Mouse (Mus musculus): ENCODE data around the gene Igfbp5. TPM values are rescaled to one million over a fixed set of nuclear protein-coding genes. Genes with fewer than 3 reads are reported as not detected.
A peak's percentile ranks its signal among the peaks of the same experiment; 100 is the strongest.

Igfbp5 gene
- total RNA-seq, 2 experiments from 2014 or later = 42.7 to 51.6 TPM

GRCm38 (mm10) chr1:72832715-72833153 is 42.0 kb downstream of the Igfbp5 start:
- Histone ChIP-seq H3K27ac (no peak overlapping the region), H3K4me3 (no peak overlapping the region)
- DNase-seq (ENCODE audit: extremely low spot score in 1 of 2, low spot score in 2 of 2) = no peak
- intact Hi-C loops (cut with DNase I) = no loop called here
- no peak for TF ChIP-seq CTCF (IDR thresholded peaks at IDR 0.05)

- intact Hi-C loops (cut with DNase I) = no loop called here
These were observed 44.2 kb downstream of the Igfbp5 start for GRCm38 (mm10) chr1:72830485-72830884.

DNA sequence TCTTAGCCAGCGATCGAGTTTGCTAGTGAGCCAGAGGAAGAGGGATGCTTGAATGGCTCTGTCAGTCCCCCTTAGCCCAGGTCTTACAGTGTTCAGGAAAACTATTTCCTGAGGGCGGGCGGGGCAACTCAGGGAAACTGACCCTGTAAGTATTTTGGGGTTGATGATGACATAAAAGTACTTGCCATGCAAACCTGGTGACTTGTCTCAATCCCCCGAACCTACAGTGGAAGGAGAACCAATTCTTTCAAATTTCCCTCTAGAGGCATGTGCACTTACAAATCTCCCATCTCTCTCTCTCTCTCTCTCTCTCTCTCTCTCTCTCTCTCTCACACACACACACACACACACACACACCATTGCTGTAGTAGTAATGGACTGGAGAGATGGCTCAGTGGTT is 45.8 kb downstream of the Igfbp5 start:
- intact Hi-C loops (cut with DNase I) = loop anchor here (5.0 to 10.0 kb wide), 2 partner anchors 87 to 114 kb away; partner anchors contain the start of gene Rpl37a
- TF ChIP-seq CTCF (IDR thresholded peaks at IDR 0.05) = no peak

More at GRCm38 (mm10) chr1:72830485-72830884, 44.2 kb downstream of the Igfbp5 start:
- no peak overlapping the region for H3K4me3 ChIP-seq
- no peak overlapping the region for H3K27ac ChIP-seq
- no peak for TF ChIP-seq CTCF (IDR thresholded peaks at IDR 0.05)
- no peak for DNase-seq (ENCODE audit: extremely low spot score in 1 of 2, low spot score in 2 of 2)

GRCm38 (mm10) chr1:72827411-72828315 is 47.0 kb downstream of the Igfbp5 start:
- no peak overlapping the region for H3K27ac ChIP-seq
- no peak overlapping the region for H3K4me3 ChIP-seq
- intact Hi-C loops (cut with DNase I) = loop anchor here (5.0 to 10.0 kb wide), 2 partner anchors 85 to 113 kb away; partner anchors contain the start of gene Rpl37a
- no peak for TF ChIP-seq CTCF (IDR thresholded peaks at IDR 0.05)
- no peak for DNase-seq (ENCODE audit: extremely low spot score in 1 of 2, low spot score in 2 of 2)

More for the DNA sequence above, 45.8 kb downstream of the Igfbp5 start:
- Histone ChIP-seq H3K4me3 (no peak overlapping the region), H3K27ac (no peak overlapping the region)
- no peak for DNase-seq (ENCODE audit: extremely low spot score in 1 of 2, low spot score in 2 of 2)

DNA sequence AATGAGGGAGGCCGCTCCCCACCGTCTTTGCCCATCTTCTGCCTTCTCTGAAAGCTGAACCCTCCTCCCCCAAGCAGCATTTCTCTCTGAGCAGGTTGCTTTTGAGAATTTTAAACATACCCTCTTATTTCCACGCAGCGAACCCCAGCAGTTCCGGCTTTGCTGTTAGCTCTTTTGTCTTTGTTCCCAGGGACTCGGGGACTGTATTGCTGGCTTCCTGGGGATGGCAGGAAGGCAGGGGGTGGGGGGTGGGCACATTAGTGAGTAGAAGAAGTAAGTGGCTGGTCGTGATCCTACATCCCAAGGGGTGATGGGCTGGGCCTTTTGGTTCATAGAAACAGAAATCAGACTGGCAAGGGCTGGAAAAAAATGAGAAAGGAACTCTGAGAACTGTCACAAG is 47.8 kb downstream of the Igfbp5 start:
- Histone ChIP-seq H3K4me3 (no peak overlapping the region), H3K27ac (no peak overlapping the region)
- intact Hi-C loops (cut with DNase I) = loop anchor here (5.0 to 10.0 kb wide), 2 partner anchors 85 to 112 kb away; partner anchors contain the start of gene Rpl37a
- TF ChIP-seq CTCF (IDR thresholded peaks at IDR 0.05) = no peak
- no peak for DNase-seq (ENCODE audit: extremely low spot score in 1 of 2, low spot score in 2 of 2)

- Histone ChIP-seq H3K4me3 (no peak overlapping the region), H3K27ac (no peak overlapping the region)
- intact Hi-C loops (cut with DNase I) = loop anchor here (5.0 to 10.0 kb wide), 2 partner anchors 84 to 112 kb away; partner anchors contain the start of gene Rpl37a
- TF ChIP-seq CTCF (IDR thresholded peaks at IDR 0.05) = no peak
- DNase-seq (ENCODE audit: extremely low spot score in 1 of 2, low spot score in 2 of 2) = no peak
These were observed 48.2 kb downstream of the Igfbp5 start for GRCm38 (mm10) chr1:72826446-72826845.

GRCm38 (mm10) chr1:72825921-72826320 is 48.8 kb downstream of the Igfbp5 start:
- H3K4me3 ChIP-seq = no peak overlapping the region
- H3K27ac ChIP-seq = no peak overlapping the region
- TF ChIP-seq CTCF (IDR thresholded peaks at IDR 0.05) = no peak
- no peak for DNase-seq (ENCODE audit: extremely low spot score in 1 of 2, low spot score in 2 of 2)
- intact Hi-C loops (cut with DNase I) = loop anchor here (2.0 to 10.0 kb wide), 3 partner anchors 29 to 111 kb away; partner anchors contain the start of gene Rpl37a

- Histone ChIP-seq H3K27ac (no peak overlapping the region), H3K4me3 (peak overlapping the region; percentile 50)
- no peak for DNase-seq (ENCODE audit: extremely low spot score in 1 of 2, low spot score in 2 of 2)
- TF ChIP-seq CTCF (IDR thresholded peaks at IDR 0.05) = no peak
- intact Hi-C loops (cut with DNase I) = loop anchor here (2.0 to 10.0 kb wide), 3 partner anchors 30 to 110 kb away; partner anchors contain the start of gene Rpl37a
These were observed 49.4 kb downstream of the Igfbp5 start for GRCm38 (mm10) chr1:72825286-72825685.

GRCm38 (mm10) chr1:72824707-72825101 is 50.0 kb downstream of the Igfbp5 start:
- TF ChIP-seq CTCF (IDR thresholded peaks at IDR 0.05) = no peak
- H3K4me3 ChIP-seq = peak overlapping the region; percentile 50
- intact Hi-C loops (cut with DNase I) = loop anchor here (2.0 to 10.0 kb wide), 3 partner anchors 30 to 110 kb away; partner anchors contain the start of gene Rpl37a
- DNase-seq (ENCODE audit: extremely low spot score in 1 of 2, low spot score in 2 of 2) = peak; percentile 28 to 30
- 0 out of 2 replicates have a peak overlapping the region, but pooled peaks have one; percentile 24 for H3K27ac ChIP-seq

GRCm38 (mm10) chr1:72823751-72824706 is 50.7 kb downstream of the Igfbp5 start, which contains the start of gene Igfbp2:
TSS of gene Igfbp2 (plus strand) at chr1:72824503.
- intact Hi-C loops (cut with DNase I) = loop anchor here (2.0 to 10.0 kb wide), 2 partner anchors 31 to 109 kb away; partner anchors contain the start of gene Rpl37a
- H3K4me3 ChIP-seq = peak within 1 kb of the TSS; percentile 50
- no peak for TF ChIP-seq CTCF (IDR thresholded peaks at IDR 0.05)
- H3K27ac ChIP-seq = 0 out of 2 replicates have a peak within 1 kb of the TSS, but pooled peaks have one; percentile 24
- DNase-seq (ENCODE audit: extremely low spot score in 1 of 2, low spot score in 2 of 2) = peak; percentile 24 to 40

- DNase-seq (ENCODE audit: extremely low spot score in 1 of 2, low spot score in 2 of 2) = no peak
- H3K4me3 ChIP-seq = no peak overlapping the region
- TF ChIP-seq CTCF (IDR thresholded peaks at IDR 0.05) = no peak
- intact Hi-C loops (cut with DNase I) = loop anchor here (10.0 kb wide), 1 partner anchor 108 kb away; the partner anchor contains the start of gene Rpl37a
- no peak overlapping the region for H3K27ac ChIP-seq
These were observed 51.8 kb downstream of the Igfbp5 start for GRCm38 (mm10) chr1:72822893-72823292.
